In genomic region chr3:122729601-122729959, GRCm38 (mm10) we compare ENCODE assay signal across 8 mouse cellular contexts. TPM values are rescaled to one million over a fixed set of nuclear protein-coding genes. Genes with fewer than 3 reads are reported as not detected.
A peak's percentile ranks its signal among the peaks of the same experiment; 100 is the strongest.
DNase-seq lines count a peak whose midpoint lies in the region; ATAC-seq and TF ChIP-seq lines count a peak whose summit lies in the region.

No protein-coding gene starts in this region.

- H3K4me1 ChIP-seq in hindbrain, embryonic 13.5 days (replicated peaks): peaks cover 16% of the 10 kb centered on the region
- 0 out of 2 replicates have a peak, but pooled peaks cover 3% of the 10 kb centered on the region for H3K4me1 ChIP-seq in limb, embryonic 15.5 days
- peaks cover 5% of the 10 kb centered on the region for H3K4me1 ChIP-seq in midbrain, embryonic 11.5 days (ENCODE audit: control insufficient read depth, insufficient read depth, low read length)
- H3K4me1 ChIP-seq in testis, adult 2 months (ENCODE audit: control insufficient read depth, insufficient read depth, low read length): peaks cover 5% of the 10 kb centered on the region

- H3K9me3 ChIP-seq in hindbrain, embryonic 13.5 days: no peaks in the 10 kb centered on the region
- no peaks in the 10 kb centered on the region for H3K9me3 ChIP-seq in limb, embryonic 15.5 days
- no peaks in the 10 kb centered on the region for H3K9me3 ChIP-seq in midbrain, embryonic 11.5 days (ENCODE audit: control insufficient read depth, low read length)

- no peak for TF ChIP-seq POLR2A in testis, adult 2 months (IDR thresholded peaks at IDR 0.05; ENCODE audit: control insufficient read depth, low read depth, low read length)

- peak; percentile 11 for DNase-seq in CD4-positive helper T cell, adult 2 months (ENCODE audit: low read depth, low spot score)
- DNase-seq in adrenal gland, adult 8-10 months: peak; percentile 47
- DNase-seq in forelimb bud, embryonic 11.5 days (ENCODE audit: low read depth, low spot score): peak; percentile 55
- DNase-seq in midbrain, embryonic 11.5 days (ENCODE audit: low spot score, missing footprints): peak; percentile 96
- DNase-seq in right cerebral cortex, postnatal 14 days: no peak

- H3K9ac ChIP-seq in hindbrain, embryonic 13.5 days: peak overlapping the region; percentile 85
- peak overlapping the region; percentile 73 for H3K9ac ChIP-seq in limb, embryonic 15.5 days
- peak overlapping the region; percentile 93 for H3K9ac ChIP-seq in midbrain, embryonic 11.5 days (ENCODE audit: low read length)

- H3K27me3 ChIP-seq in hindbrain, embryonic 13.5 days: no peaks in the 10 kb centered on the region
- no peaks in the 10 kb centered on the region for H3K27me3 ChIP-seq in limb, embryonic 15.5 days
- H3K27me3 ChIP-seq in midbrain, embryonic 11.5 days (ENCODE audit: control insufficient read depth, insufficient read depth, low read length): no peaks in the 10 kb centered on the region
- H3K27me3 ChIP-seq in testis, adult 2 months (ENCODE audit: control insufficient read depth, insufficient read depth, low read length): no peaks in the 10 kb centered on the region

- under 1% methylated on average over 21 of the region's 22 CpGs for WGBS in hindbrain, embryonic 13.5 days
- WGBS in limb, embryonic 15.5 days: under 1% methylated on average over 22 of the region's 22 CpGs
- WGBS in midbrain, embryonic 11.5 days: 2% methylated on average over 22 of the region's 22 CpGs

- H3K4me2 ChIP-seq in hindbrain, embryonic 13.5 days: peak overlapping the region; percentile 88
- H3K4me2 ChIP-seq in limb, embryonic 15.5 days: peak overlapping the region; percentile 91
- H3K4me2 ChIP-seq in midbrain, embryonic 11.5 days: peak overlapping the region; percentile 77

- TF ChIP-seq CTCF in testis, adult 2 months (IDR thresholded peaks at IDR 0.05; ENCODE audit: control insufficient read depth, insufficient read depth, insufficient replicate concordance, low read depth, low read length): no peak

- H3K36me3 ChIP-seq in hindbrain, embryonic 13.5 days: no peaks in the 10 kb centered on the region
- H3K36me3 ChIP-seq in limb, embryonic 15.5 days: no peaks in the 10 kb centered on the region
- no peaks in the 10 kb centered on the region for H3K36me3 ChIP-seq in midbrain, embryonic 11.5 days (ENCODE audit: control insufficient read depth, insufficient read depth, low read length)
- no peaks in the 10 kb centered on the region for H3K36me3 ChIP-seq in testis, adult 2 months (ENCODE audit: control insufficient read depth, insufficient read depth, low read length)

- peak overlapping the region; percentile 77 for H3K4me3 ChIP-seq in hindbrain, embryonic 13.5 days
- peak overlapping the region; percentile 76 for H3K4me3 ChIP-seq in limb, embryonic 15.5 days
- peak overlapping the region; percentile 70 for H3K4me3 ChIP-seq in midbrain, embryonic 11.5 days (ENCODE audit: low read depth, low read length)
- H3K4me3 ChIP-seq in testis, adult 2 months (ENCODE audit: control insufficient read depth, low read depth, low read length): peak overlapping the region; percentile 78

- peak; percentile 68 for ATAC-seq in hindbrain, embryonic 13.5 days (ENCODE audit: low FRiP score)
- peak; percentile 72 for ATAC-seq in limb, embryonic 15.5 days (ENCODE audit: insufficient number of reproducible peaks, low FRiP score, low TSS enrichment, low read depth)
- ATAC-seq in midbrain, embryonic 11.5 days (ENCODE audit: low FRiP score): peak; percentile 69; the same call in 1 of the 2 replicates

- peak overlapping the region; percentile 82 for H3K27ac ChIP-seq in hindbrain, embryonic 13.5 days
- peak overlapping the region; percentile 93 for H3K27ac ChIP-seq in limb, embryonic 15.5 days
- peak overlapping the region; percentile 76 for H3K27ac ChIP-seq in midbrain, embryonic 11.5 days (ENCODE audit: low read depth, low read length)
- no peak overlapping the region for H3K27ac ChIP-seq in testis, adult 2 months (ENCODE audit: control insufficient read depth, insufficient read depth, low read depth, low read length)

RNA-seq across cellular contexts. Expression of gene Pde5a, which starts 0.8 kb away (rescaled TPM):
- total RNA-seq in adrenal gland, adult 8-10 months (2022): 10 to 100 TPM; 32.8 to 65.1 (median 51.7) TPM
- polyA plus RNA-seq in hindbrain, embryonic 13.5 days (2015; fragmentation: Nextera tagmentation; extraction: Ambion mirVana): 2.3 and 2.6 TPM in 2 replicates
- polyA plus RNA-seq in limb, embryonic 15.5 days (2015; fragmentation: Nextera tagmentation; extraction: Ambion mirVana): 3.1 and 3.3 TPM in 2 replicates
- 3.8 and 4.6 TPM in 2 replicates for polyA plus RNA-seq in midbrain, embryonic 11.5 days (2014; fragmentation: Nextera tagmentation; extraction: Ambion mirVana)
- 0.62 and 0.66 TPM in 2 replicates for polyA plus RNA-seq in testis, adult 2 months (2012; rRNA removed)
